Comparison of ENCODE assay signal across 10 mouse cellular contexts in genomic region chr12:15507576-15507975, GRCm38 (mm10).
DNase-seq lines count a peak whose midpoint lies in the region; ATAC-seq and TF ChIP-seq lines count a peak whose summit lies in the region.
"Had no signal": no experiment of that assay in that cellular context is flagged by ENCODE, and none has a peak within 500 bp of the region (broad histone marks: within the 10 kb centered on the region; RNA-seq: fewer than 3 reads in every experiment).

No protein-coding gene starts in this region.

- no peak overlapping the region for H3K4me2 ChIP-seq in forebrain, postnatal 0 days (ENCODE audit: low read depth)
- no peak overlapping the region for H3K4me2 ChIP-seq in forebrain, embryonic 12.5 days
- H3K4me2 ChIP-seq: heart, embryonic 13.5 days had no signal

- no peak overlapping the region for H3K27ac ChIP-seq in forebrain, postnatal 0 days (ENCODE audit: low read depth, low read length)
- no peak overlapping the region for H3K27ac ChIP-seq in forebrain, embryonic 12.5 days
- H3K27ac ChIP-seq: heart, embryonic 13.5 days; macrophage had no signal

- no peaks in the 10 kb centered on the region for H3K9me3 ChIP-seq in forebrain, postnatal 0 days (ENCODE audit: low read length)
- H3K9me3 ChIP-seq in forebrain, embryonic 12.5 days, result no peaks in the 10 kb centered on the region

- intact Hi-C loops in gastrocnemius, postnatal 36 days (cut with DNase I), result no loop called here

- DNase-seq in forebrain, postnatal 0 days, result peak; percentile 87
- peak; percentile 61 for DNase-seq in 416B (ENCODE audit: low read depth)
- peak; percentile 81 for DNase-seq in brain, adult 2 months (ENCODE audit: low read depth, low spot score)
- peak; percentile 25 to 44 for DNase-seq in left cerebral cortex, adult 18-20 months (ENCODE audit: low spot score in 2 of 2)
- DNase-seq in thymus, postnatal 0 days (ENCODE audit: low spot score), result no peak
- no peak for DNase-seq in gastrocnemius, postnatal 36 days
- no peak for DNase-seq in lung, postnatal 4 days

- TF ChIP-seq CTCF in forebrain, postnatal 0 days (IDR thresholded peaks at IDR 0.05; ENCODE audit: low read depth), result peak; percentile 83

- H3K9ac ChIP-seq in forebrain, postnatal 0 days, result no peak overlapping the region
- no peak overlapping the region for H3K9ac ChIP-seq in forebrain, embryonic 12.5 days
- H3K9ac ChIP-seq: heart, embryonic 13.5 days had no signal

- H3K4me1 ChIP-seq in forebrain, postnatal 0 days (ENCODE audit: insufficient read depth), result no peaks in the 10 kb centered on the region
- no peaks in the 10 kb centered on the region for H3K4me1 ChIP-seq in forebrain, embryonic 12.5 days
- H3K4me1 ChIP-seq: heart, embryonic 13.5 days had no signal

- H3K4me3 ChIP-seq in forebrain, postnatal 0 days (ENCODE audit: low read depth, low read length), result no peak overlapping the region
- no peak overlapping the region for H3K4me3 ChIP-seq in forebrain, embryonic 12.5 days (replicated peaks)
- H3K4me3 ChIP-seq: heart, embryonic 13.5 days had no signal

- H3K36me3 ChIP-seq in forebrain, postnatal 0 days (ENCODE audit: insufficient read depth), result no peaks in the 10 kb centered on the region
- H3K36me3 ChIP-seq in forebrain, embryonic 12.5 days (replicated peaks), result no peaks in the 10 kb centered on the region
- H3K36me3 ChIP-seq: heart, embryonic 13.5 days had no signal

- H3K27me3 ChIP-seq in forebrain, postnatal 0 days (ENCODE audit: insufficient read depth, low read length), result no peaks in the 10 kb centered on the region
- H3K27me3 ChIP-seq in forebrain, embryonic 12.5 days, result no peaks in the 10 kb centered on the region
- H3K27me3 ChIP-seq: heart, embryonic 13.5 days had no signal

- ATAC-seq in forebrain, postnatal 0 days, result no peak; the same call in 1 of the 2 replicates
- no peak for ATAC-seq in forebrain, embryonic 12.5 days (ENCODE audit: low FRiP score)

- WGBS in forebrain, postnatal 0 days, result 18% methylated on average over 7 of the region's 7 CpGs
- WGBS in forebrain, embryonic 12.5 days, result 29% methylated on average over 7 of the region's 7 CpGs

Comparison
In these comparisons a context has a peak if more than half of its experiments do, and no peak if none do; other contexts are left out.
1. DNase-seq: peak in forebrain, postnatal 0 days (single experiment), 416B (single experiment), brain, adult 2 months (single experiment) and left cerebral cortex, adult 18-20 months (2 of 2); none in thymus, postnatal 0 days (single experiment), gastrocnemius, postnatal 36 days (0 of 2) and lung, postnatal 4 days (0 of 2).